Mouse (Mus musculus) neural tube, embryonic 15.5 days (tissue): Measurements from ENCODE around the gene Stxbp2. TPM values are rescaled to one million over a fixed set of nuclear protein-coding genes. Genes with fewer than 3 reads are reported as not detected.

Source experiments
- ATAC-seq: fragments of 200-750 bp; cut with Nextera tagmentation; 2 replicates; pipeline ENCODE4 v1.8.0; 2017; ENCODE audit warnings: mild to moderate bottlenecking, moderate TSS enrichment, moderate library complexity; ENCODE audit not compliant: low FRiP score
- H3K27ac ChIP-seq: fragments of 300-500 bp; sonication (generic); replicated peaks from 2 replicates; pipeline ENCODE4 v1.5.1; 2015; ENCODE audit warnings: mild to moderate bottlenecking, inconsistent platforms
- H3K27me3 ChIP-seq: fragments of 300-500 bp; sonication (generic); replicated peaks from 2 replicates; pipeline ENCODE4 v1.6.1; 2015; ENCODE audit warnings: inconsistent platforms
- H3K36me3 ChIP-seq: fragments of 300-500 bp; sonication (generic); 2 replicates; pipeline ENCODE4 v1.6.1; 2015; ENCODE audit warnings: inconsistent platforms
- H3K4me1 ChIP-seq: fragments of 300-500 bp; sonication (generic); 2 replicates; pipeline ENCODE4 v1.6.1; 2015; ENCODE audit warnings: inconsistent platforms
- H3K4me2 ChIP-seq: fragments of 300-500 bp; sonication (generic); 2 replicates; pipeline ENCODE4 v1.6.1; 2015; ENCODE audit warnings: inconsistent platforms, mild to moderate bottlenecking, moderate library complexity
- H3K4me3 ChIP-seq: fragments of 300-500 bp; sonication (generic); replicated peaks from 2 replicates; pipeline ENCODE4 v1.5.1; 2015; ENCODE audit warnings: mild to moderate bottlenecking, inconsistent platforms
- H3K9ac ChIP-seq: fragments of 300-500 bp; sonication (generic); replicated peaks from 2 replicates; pipeline ENCODE4 v1.6.1; 2015; ENCODE audit warnings: mild to moderate bottlenecking, inconsistent platforms
- H3K9me3 ChIP-seq: fragments of 300-500 bp; sonication (generic); replicated peaks from 2 replicates; pipeline ENCODE4 v1.6.1; 2016; ENCODE audit warnings: inconsistent platforms
- WGBS: fragments of 180-500 bp; shearing (Covaris S2); methylation state at CpG from one replicate; pipeline ENCODE4 v1.1.7; 2015; ENCODE audit warnings: mixed read lengths; 5-methylcytosine and 5-hydroxymethylcytosine counted together
- polyA plus RNA-seq: library from polyadenylated mRNA; unstranded; fragments of >200 nt; fragmentation: Nextera tagmentation; extraction: Ambion mirVana; gene quantifications from 2 replicates; pipeline ENCODE4 v1.2.1, GENCODE M21; 2015

Stxbp2 gene
- polyA plus RNA-seq, 1 experiment from 2014 or later, result 40.9 TPM

GRCm38 (mm10) chr8:3603439-3603838 lies 27.3 kb upstream of the Stxbp2 start:
- ATAC-seq, result no peak
- no peak overlapping the region for H3K9ac ChIP-seq
- H3K9me3 ChIP-seq, result no peaks in the 10 kb centered on the region
- no peak overlapping the region for H3K4me2 ChIP-seq
- H3K27ac ChIP-seq, result no peak overlapping the region
- H3K36me3 ChIP-seq, result peaks cover 94% of the 10 kb centered on the region
- H3K27me3 ChIP-seq, result no peaks in the 10 kb centered on the region
- no peaks in the 10 kb centered on the region; the same call in 1 of the 2 replicates for H3K4me1 ChIP-seq
- H3K4me3 ChIP-seq, result no peak overlapping the region
- WGBS, result 85% methylated on average over 13 of the region's 13 CpGs

DNA sequence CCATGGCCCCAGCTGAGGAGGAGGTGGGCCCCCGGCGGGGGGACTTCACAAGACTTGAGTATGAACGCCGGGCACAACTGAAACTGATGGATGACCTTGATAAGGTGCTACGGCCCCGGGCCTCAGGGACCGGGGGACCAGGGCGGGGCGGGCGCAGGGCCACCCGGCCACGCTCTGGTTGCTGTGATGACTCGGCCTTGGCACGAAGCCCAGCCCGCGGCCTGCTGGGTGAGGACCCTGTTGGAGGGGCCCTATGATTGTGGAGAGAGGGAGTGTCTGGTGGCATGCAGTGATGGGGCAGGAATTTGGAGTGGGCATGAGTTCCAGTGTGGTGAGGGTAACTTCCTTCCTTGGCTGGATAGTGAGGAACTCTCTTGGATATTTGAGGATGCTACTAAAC lies 24.2 kb upstream of the Stxbp2 start:
- Histone ChIP-seq H3K36me3 (peaks cover 96% of the 10 kb centered on the region), H3K9me3 (no peaks in the 10 kb centered on the region), H3K27ac (no peak overlapping the region), H3K9ac (no peak overlapping the region), H3K27me3 (no peaks in the 10 kb centered on the region), H3K4me1 (no peaks in the 10 kb centered on the region; the same call in 1 of the 2 replicates), H3K4me3 (no peak overlapping the region), H3K4me2 (no peak overlapping the region)
- no peak for ATAC-seq
- 82% methylated on average over 16 of the region's 16 CpGs for WGBS

DNA sequence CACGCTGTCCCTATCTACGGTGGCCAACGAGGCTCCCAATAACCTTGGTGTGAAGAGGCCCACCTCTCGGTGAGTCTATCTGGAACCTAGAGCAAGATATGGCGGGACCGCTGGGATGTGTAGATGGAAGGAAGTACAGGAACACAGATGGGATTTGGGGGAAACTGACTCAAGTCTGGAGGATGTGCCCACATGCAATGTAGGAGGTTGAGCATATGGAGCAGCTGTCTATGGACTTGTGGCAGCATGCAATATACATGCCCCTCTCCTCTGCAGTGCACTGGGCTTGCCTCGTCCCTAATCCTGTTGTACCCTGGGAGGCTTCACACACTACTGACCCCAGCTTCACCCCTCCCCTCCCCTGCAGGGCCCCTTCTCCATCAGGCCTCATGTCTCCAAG lies 22.9 kb upstream of the Stxbp2 start:
- H3K36me3 ChIP-seq, result peaks cover 93% of the 10 kb centered on the region
- ATAC-seq, result no peak
- H3K9ac ChIP-seq, result no peak overlapping the region
- H3K4me3 ChIP-seq, result no peak overlapping the region
- H3K27ac ChIP-seq, result no peak overlapping the region
- H3K4me2 ChIP-seq, result no peak overlapping the region
- 93% methylated on average over 7 of the region's 7 CpGs for WGBS
- no peaks in the 10 kb centered on the region for H3K27me3 ChIP-seq
- H3K4me1 ChIP-seq, result no peaks in the 10 kb centered on the region; the same call in 1 of the 2 replicates
- H3K9me3 ChIP-seq, result no peaks in the 10 kb centered on the region

DNA sequence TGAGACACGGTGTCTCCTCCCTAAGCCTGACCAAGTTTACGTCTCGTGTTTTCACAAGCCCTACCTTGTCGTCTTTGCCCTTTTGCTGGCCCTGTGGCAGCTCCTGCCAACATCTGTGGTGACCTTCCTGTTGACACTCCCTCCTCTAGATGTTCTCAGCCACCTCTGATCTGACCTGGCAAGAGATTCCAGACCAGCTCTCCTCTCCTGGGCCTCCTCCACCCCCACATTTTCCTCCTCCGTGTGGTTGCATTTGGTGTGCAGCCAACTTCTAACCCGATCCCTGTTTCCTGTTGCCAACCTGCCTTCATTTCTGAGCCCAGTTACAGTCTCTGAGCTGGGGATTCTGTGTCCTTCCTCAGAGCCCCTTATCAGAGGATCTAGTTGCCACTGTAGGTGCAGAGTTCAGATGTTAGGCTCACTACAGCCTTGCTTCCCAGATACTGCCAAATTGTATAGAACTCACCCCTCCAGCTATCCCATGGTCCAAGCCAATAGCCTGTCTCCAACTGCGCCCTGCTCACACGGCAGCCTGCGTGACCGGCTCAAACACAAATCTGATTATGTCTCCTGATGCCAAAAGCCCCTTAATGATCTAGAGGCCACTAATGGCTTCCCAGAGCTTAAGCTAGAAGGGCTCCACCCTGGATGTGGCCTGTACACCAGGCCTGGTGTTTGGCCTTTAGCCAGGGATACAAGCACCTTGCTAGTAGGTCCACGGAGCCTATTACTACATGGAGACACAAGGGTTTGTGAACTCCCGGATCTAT lies 21.5 kb upstream of the Stxbp2 start:
- peaks cover 93% of the 10 kb centered on the region for H3K36me3 ChIP-seq
- whole genome bisulfite sequencing, result 88% methylated on average over 12 of the region's 12 CpGs
- H3K4me1 ChIP-seq, result no peaks in the 10 kb centered on the region; the same call in 1 of the 2 replicates
- H3K4me3 ChIP-seq, result no peak overlapping the region
- H3K27me3 ChIP-seq, result no peaks in the 10 kb centered on the region
- H3K9me3 ChIP-seq, result no peaks in the 10 kb centered on the region
- no peak for ATAC-seq
- no peak overlapping the region for H3K4me2 ChIP-seq
- no peak overlapping the region for H3K27ac ChIP-seq
- H3K9ac ChIP-seq, result no peak overlapping the region

DNA sequence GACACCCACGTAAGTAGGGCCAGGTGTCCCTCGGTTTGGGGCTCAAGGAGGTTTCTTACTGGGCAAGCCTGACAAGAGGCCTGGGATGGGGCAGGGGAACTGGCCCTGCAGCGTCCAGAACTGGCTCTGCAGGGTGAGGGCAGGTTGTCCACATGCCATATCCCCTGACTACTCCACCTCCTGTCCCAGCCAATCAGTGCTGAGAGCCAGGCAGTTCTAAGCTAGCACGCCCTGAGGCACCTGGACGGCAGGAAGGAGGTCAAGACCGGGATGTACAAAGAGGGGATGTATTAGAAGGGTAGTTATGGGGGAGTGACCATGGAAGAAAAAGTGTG lies 21.0 kb upstream of the Stxbp2 start:
- no peak overlapping the region for H3K27ac ChIP-seq
- H3K4me3 ChIP-seq, result no peak overlapping the region
- H3K9ac ChIP-seq, result no peak overlapping the region
- no peaks in the 10 kb centered on the region for H3K27me3 ChIP-seq
- ATAC-seq, result no peak
- H3K4me2 ChIP-seq, result no peak overlapping the region
- no peaks in the 10 kb centered on the region for H3K9me3 ChIP-seq
- peaks cover 93% of the 10 kb centered on the region for H3K36me3 ChIP-seq
- 93% methylated on average over 6 of the region's 6 CpGs for WGBS
- no peaks in the 10 kb centered on the region; the same call in 1 of the 2 replicates for H3K4me1 ChIP-seq

DNA sequence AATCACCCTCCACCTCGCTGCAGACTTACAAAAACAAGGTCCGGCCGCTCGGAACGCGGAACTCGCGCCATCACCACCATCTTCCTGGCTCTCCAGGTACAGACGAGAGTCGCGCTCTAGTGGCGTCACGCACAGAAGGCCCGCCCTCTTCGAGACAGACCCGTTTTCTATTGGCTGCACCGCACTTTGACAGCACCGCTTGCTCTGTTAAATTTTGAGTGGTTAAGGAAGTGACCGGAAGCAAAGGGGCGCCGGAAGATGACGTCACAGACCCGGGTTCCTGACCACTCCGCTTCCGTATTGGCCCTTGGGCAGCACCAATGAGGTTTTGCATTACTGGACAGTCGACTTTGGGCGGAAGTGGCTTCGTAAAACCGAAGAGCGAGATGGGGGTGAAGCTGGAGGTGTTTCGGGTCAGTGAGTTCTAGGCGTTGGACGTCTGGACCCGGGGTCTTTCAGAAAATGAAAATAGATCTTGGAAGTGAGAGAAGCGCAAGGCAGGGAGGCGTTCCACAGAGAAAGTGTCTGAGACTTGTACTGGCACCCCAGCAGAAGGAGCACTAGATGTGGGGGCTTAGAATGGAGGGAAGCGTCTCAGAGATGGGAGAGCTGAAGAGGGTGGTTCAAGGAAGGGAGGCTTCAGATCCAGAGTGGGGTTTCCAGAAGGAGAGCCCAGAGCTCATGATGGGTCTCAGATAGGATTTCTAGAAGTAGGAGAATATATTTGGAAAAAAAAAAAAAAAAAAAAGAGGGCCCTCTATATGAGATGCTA lies 9.4 kb upstream of the Stxbp2 start, which contains the start of the genes Xab2 and Pet100:
Xab2 (minus strand) TSS at position 118 of the 772 bp plus-strand sequence.
Pet100 (plus strand) TSS at position 350 of the 772 bp plus-strand sequence.
- Histone ChIP-seq H3K27ac (0 out of 2 replicates have a peak within 1 kb of the TSS, but pooled peaks have one; percentile 48), H3K9ac (peak within 1 kb of the TSS; percentile 80), H3K36me3 (peaks cover 20% of the 10 kb centered on the region), H3K27me3 (no peaks in the 10 kb centered on the region), H3K4me2 (peak within 1 kb of the TSS; percentile 89), H3K4me3 (peak within 1 kb of the TSS; percentile 79), H3K4me1 (peaks cover 28% of the 10 kb centered on the region), H3K9me3 (no peaks in the 10 kb centered on the region)
- under 1% methylated on average over 37 of the region's 37 CpGs for WGBS
- ATAC-seq, result peak; percentile 97

DNA sequence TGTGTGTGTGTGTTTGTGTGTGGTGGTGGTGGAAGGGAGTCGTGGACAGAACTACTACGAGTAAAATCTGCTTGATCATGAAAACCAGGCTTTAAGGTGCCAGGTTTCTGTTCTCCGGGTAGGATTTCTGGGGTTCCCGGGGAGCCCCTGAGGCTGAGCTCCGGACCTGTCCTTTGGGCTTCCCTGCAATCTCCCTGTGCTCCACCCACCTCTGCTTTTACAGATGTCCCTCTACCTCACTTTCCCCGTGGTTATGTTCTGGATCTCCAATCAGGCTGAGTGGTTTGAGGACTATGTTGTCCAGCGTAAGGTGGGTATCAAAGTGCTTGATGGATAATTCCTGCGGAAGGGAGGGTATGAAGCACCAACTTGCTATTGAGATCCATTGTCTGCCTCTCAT lies 8.6 kb upstream of the Stxbp2 start:
- Histone ChIP-seq H3K27me3 (no peaks in the 10 kb centered on the region), H3K36me3 (peaks cover 14% of the 10 kb centered on the region), H3K9me3 (no peaks in the 10 kb centered on the region), H3K27ac (no peak overlapping the region), H3K9ac (peak overlapping the region; percentile 73), H3K4me2 (peak overlapping the region; percentile 85), H3K4me1 (peaks cover 28% of the 10 kb centered on the region), H3K4me3 (peak overlapping the region; percentile 79)
- WGBS, result 70% methylated on average over 8 of the region's 8 CpGs
- ATAC-seq, result no peak

DNA sequence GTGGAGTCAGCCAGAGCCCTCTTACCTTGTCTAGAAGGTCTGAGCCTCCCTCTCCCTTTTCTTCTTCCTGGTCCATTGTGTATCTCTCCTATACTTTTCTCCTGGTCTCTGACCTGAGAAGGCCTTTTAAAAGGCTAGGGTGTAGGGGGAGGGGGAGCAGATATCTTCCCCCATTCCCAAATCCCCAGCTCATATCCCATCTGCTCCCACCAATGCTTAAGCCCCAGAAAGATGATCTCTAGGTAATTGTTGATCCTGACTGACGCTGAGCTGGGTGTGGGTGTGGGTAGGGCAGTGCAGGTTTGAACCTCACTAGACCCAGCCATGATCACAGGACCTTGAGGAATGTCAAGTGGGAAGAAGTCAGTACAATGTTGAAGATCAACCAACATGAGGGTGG lies 5.3 kb upstream of the Stxbp2 start, which contains the start of gene Pcp2:
Pcp2 (minus strand) TSS at position 101 of the 400 bp plus-strand sequence.
- Histone ChIP-seq H3K9me3 (no peaks in the 10 kb centered on the region), H3K27me3 (peaks cover 10% of the 10 kb centered on the region), H3K27ac (no peak within 1 kb of the TSS), H3K4me2 (no peak within 1 kb of the TSS), H3K4me3 (no peak within 1 kb of the TSS), H3K9ac (0 out of 2 replicates have a peak within 1 kb of the TSS, but pooled peaks have one; percentile 5), H3K4me1 (peaks cover 15% of the 10 kb centered on the region), H3K36me3 (no peaks in the 10 kb centered on the region)
- WGBS, result 58% methylated on average over 1 of the region's 1 CpGs
- no peak for ATAC-seq

GRCm38 (mm10) chr8:3626971-3627370 lies 3.8 kb upstream of the Stxbp2 start:
- no peak for ATAC-seq
- H3K9me3 ChIP-seq, result no peaks in the 10 kb centered on the region
- H3K9ac ChIP-seq, result no peak overlapping the region
- H3K4me1 ChIP-seq, result peaks cover 20% of the 10 kb centered on the region
- no peak overlapping the region for H3K4me3 ChIP-seq
- 65% methylated on average over 5 of the region's 5 CpGs for WGBS
- H3K4me2 ChIP-seq, result no peak overlapping the region
- no peaks in the 10 kb centered on the region for H3K36me3 ChIP-seq
- H3K27me3 ChIP-seq, result peaks cover 10% of the 10 kb centered on the region
- no peak overlapping the region for H3K27ac ChIP-seq

DNA sequence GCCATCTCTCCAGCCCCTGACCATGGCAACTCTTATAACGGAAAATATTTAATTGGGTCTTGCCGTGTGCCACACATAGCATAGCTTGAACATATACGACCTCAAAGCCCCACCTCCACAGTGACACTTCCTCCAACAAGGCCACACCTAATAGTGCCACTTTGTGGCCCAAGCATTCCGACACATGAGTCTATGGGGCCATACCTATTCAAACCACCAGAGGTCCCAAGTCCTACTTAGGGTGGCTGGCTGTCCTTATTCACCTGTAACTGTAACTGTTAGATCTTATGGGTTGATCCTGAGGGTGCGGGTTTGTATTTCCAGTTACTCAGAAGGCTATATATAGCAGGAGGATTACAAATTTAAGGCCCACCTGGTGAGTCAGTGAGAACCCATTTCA lies 2.7 kb upstream of the Stxbp2 start:
- Histone ChIP-seq H3K27me3 (peaks cover 10% of the 10 kb centered on the region), H3K27ac (no peak overlapping the region), H3K9me3 (no peaks in the 10 kb centered on the region), H3K4me1 (peaks cover 13% of the 10 kb centered on the region), H3K4me3 (no peak overlapping the region), H3K4me2 (no peak overlapping the region), H3K36me3 (no peaks in the 10 kb centered on the region), H3K9ac (no peak overlapping the region)
- 26% methylated on average over 5 of the region's 5 CpGs for WGBS
- peak; percentile 15; the same call in 1 of the 2 replicates for ATAC-seq

DNA sequence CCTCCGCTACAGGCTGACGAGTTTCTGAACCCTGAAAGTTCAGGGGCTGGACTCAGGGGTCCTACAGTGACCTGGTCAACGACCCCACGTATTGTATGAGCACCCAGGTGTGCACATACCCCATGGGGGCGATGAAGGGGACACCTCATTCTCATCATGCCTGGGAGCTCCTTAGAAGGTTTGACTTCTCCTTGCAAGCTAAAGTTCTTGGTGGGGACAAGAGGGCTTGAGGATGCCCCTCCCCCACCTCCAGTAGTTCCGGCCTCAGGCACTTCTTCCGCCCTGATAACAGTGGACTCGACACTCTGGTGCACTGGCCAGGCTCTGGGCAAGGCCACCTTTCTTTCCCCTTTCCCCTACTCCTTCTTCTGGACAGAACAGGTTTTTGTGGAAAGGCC lies 722 bp downstream of the Stxbp2 start:
- no peak for ATAC-seq
- 20% methylated on average over 8 of the region's 8 CpGs for WGBS
- peaks cover 10% of the 10 kb centered on the region for H3K27me3 ChIP-seq
- peak overlapping the region; percentile 48 for H3K4me3 ChIP-seq
- no peaks in the 10 kb centered on the region for H3K9me3 ChIP-seq
- H3K27ac ChIP-seq, result no peak overlapping the region
- peak overlapping the region; percentile 81 for H3K4me2 ChIP-seq
- no peaks in the 10 kb centered on the region for H3K36me3 ChIP-seq
- H3K4me1 ChIP-seq, result peaks cover 13% of the 10 kb centered on the region
- H3K9ac ChIP-seq, result peak overlapping the region; percentile 42; the same call in 1 of the 2 replicates
